Mouse (Mus musculus) embryonic fibroblast, embryonic 13.5 days (primary cell): Measurements from ENCODE around the gene Onecut3.

Experiments used
- CTCF ChIP-seq: IDR thresholded peaks from 2 replicates; pipeline ENCODE4 v1.5.1; 2011; ENCODE audit warnings: mild to moderate bottlenecking, control low read depth, low read length, moderate library complexity, borderline replicate concordance; ENCODE audit not compliant: insufficient read depth
- POLR2A ChIP-seq: IDR thresholded peaks from 2 replicates; pipeline ENCODE4 v1.6.1; 2011; ENCODE audit warnings: low read depth, mild to moderate bottlenecking, control low read depth, low read length, moderate library complexity

- TF ChIP-seq POLR2A (no peak), CTCF (no peak)
Observed at GRCm38 (mm10) chr10:80547539-80547938, 52.9 kb downstream of the Onecut3 start.
